Mouse (Mus musculus) embryo, embryonic 10.5 days (tissue): ENCODE data around the gene Mcrip2.

Source experiments
- DNase-seq: peaks from one replicate; pipeline ENCODE4 v3.0.0-alpha.2; 2015; ENCODE audit warnings: low spot score

Mcrip2 gene

GRCm38 (mm10) chr17:25864311-25864710, 4.3 kb downstream of the Mcrip2 start:
- no peak for DNase-seq

GRCm38 (mm10) chr17:25863681-25864080, 4.9 kb downstream of the Mcrip2 start:
- DNase-seq: no peak

GRCm38 (mm10) chr17:25861704-25862612, 6.6 kb downstream of the Mcrip2 start:
- DNase-seq: no peak

- peak; percentile 95 for DNase-seq
Observed at GRCm38 (mm10) chr17:25860832-25861703, 7.5 kb downstream of the Mcrip2 start, which contains the start of gene Wdr90. Wdr90 (minus strand) TSS chr17:25861501.

- no peak for DNase-seq
Observed at GRCm38 (mm10) chr17:25860229-25860628, 8.3 kb downstream of the Mcrip2 start.

- peak; percentile 97 for DNase-seq
Observed at GRCm38 (mm10) chr17:25844396-25844901, 24.1 kb downstream of the Mcrip2 start, which contains the start of gene Rhot2. Rhot2 (minus strand) TSS chr17:25844851.

GRCm38 (mm10) chr17:25843636-25844395, 24.7 kb downstream of the Mcrip2 start:
- peak; percentile 14 for DNase-seq

- no peak for DNase-seq
Observed at GRCm38 (mm10) chr17:25843122-25843521, 25.4 kb downstream of the Mcrip2 start.

GRCm38 (mm10) chr17:25842509-25842908, 26.1 kb downstream of the Mcrip2 start:
- DNase-seq: no peak

- no peak for DNase-seq
Observed at GRCm38 (mm10) chr17:25841117-25841880, 27.3 kb downstream of the Mcrip2 start, which contains the start of gene Gm20683. Gm20683 (minus strand) TSS chr17:25841763.

GRCm38 (mm10) chr17:25840519-25840918, 28.0 kb downstream of the Mcrip2 start:
- no peak for DNase-seq

GRCm38 (mm10) chr17:25839455-25840235, 28.9 kb downstream of the Mcrip2 start:
- DNase-seq: no peak

- no peak for DNase-seq
Observed at GRCm38 (mm10) chr17:25838904-25839303, 29.7 kb downstream of the Mcrip2 start.

GRCm38 (mm10) chr17:25837533-25837932, 31.0 kb downstream of the Mcrip2 start:
- DNase-seq: no peak

GRCm38 (mm10) chr17:25837076-25837410, 31.5 kb downstream of the Mcrip2 start, which contains the start of gene Rhbdl1:
Rhbdl1 (minus strand) TSS chr17:25837295.
- peak; percentile 68 for DNase-seq

- no peak for DNase-seq
Observed at GRCm38 (mm10) chr17:25836397-25837075, 32.0 kb downstream of the Mcrip2 start.

GRCm38 (mm10) chr17:25835816-25836215, 32.7 kb downstream of the Mcrip2 start:
- DNase-seq: no peak

- DNase-seq: no peak
Observed at GRCm38 (mm10) chr17:25835301-25835700, 33.3 kb downstream of the Mcrip2 start.

- DNase-seq: no peak
Observed at GRCm38 (mm10) chr17:25834595-25835222, 33.9 kb downstream of the Mcrip2 start.
